Mouse (Mus musculus): ENCODE data around the gene Gm2696.
A peak's percentile ranks its signal among the peaks of the same experiment; 100 is the strongest.
"Not testable (repeated sequence)": the region's sequence is repeated elsewhere in the genome, so short reads cannot be mapped to it uniquely, and the experiment has no call there.

Gene Gm2696

DNA sequence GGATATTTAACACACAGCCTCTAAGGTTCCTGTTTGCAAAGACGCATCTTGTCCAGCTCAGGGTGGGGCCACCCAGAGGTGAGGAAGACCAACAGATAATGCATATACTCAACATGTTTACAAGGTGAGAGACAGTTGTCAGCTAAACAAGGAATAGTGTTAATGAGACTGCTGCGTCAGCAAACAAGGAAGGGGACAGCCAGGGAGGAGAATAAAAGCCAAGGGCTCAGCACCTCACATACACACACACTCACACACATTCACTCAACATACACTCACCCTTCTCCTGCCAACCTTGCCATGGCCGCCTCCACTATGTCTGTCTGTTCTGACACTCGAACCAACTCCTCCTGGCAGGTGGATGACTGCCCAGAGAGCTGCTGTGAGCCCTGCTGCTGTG lies at the start of gene Gm2696:
TSS of gene Gm2696 (plus strand) at position 301 of the 400 bp plus-strand sequence.
- no peak for DNase-seq

- DNase-seq: no peak
These were observed 44.8 kb upstream of the Gm2696 start for GRCm38 (mm10) chr10:77769727-77770126.

GRCm38 (mm10) chr10:77771225-77771624 lies 43.3 kb upstream of the Gm2696 start, which contains the start of gene Gm3238:
Gene Gm3238, minus strand, starts transcription at chr10:77771325.
- DNase-seq: not testable (repeated sequence)

GRCm38 (mm10) chr10:77772142-77772541 lies 42.3 kb upstream of the Gm2696 start:
- not testable (repeated sequence) for DNase-seq

- not testable (repeated sequence) for DNase-seq
These were observed 37.6 kb upstream of the Gm2696 start, which contains the start of gene Gm7138 for GRCm38 (mm10) chr10:77776844-77777243. Gene Gm7138, minus strand, starts transcription at chr10:77776944.

GRCm38 (mm10) chr10:77782442-77782841 lies 32.0 kb upstream of the Gm2696 start, which contains the start of gene Gm3250:
Gene Gm3250, minus strand, starts transcription at chr10:77782542.
- not testable (repeated sequence) for DNase-seq

- not testable (repeated sequence) for DNase-seq
These were observed 31.1 kb upstream of the Gm2696 start for GRCm38 (mm10) chr10:77783396-77783795.

GRCm38 (mm10) chr10:77787876-77788275 lies 26.6 kb upstream of the Gm2696 start, which contains the start of gene Gm7137:
Gene Gm7137, minus strand, starts transcription at chr10:77788200.
- not testable (repeated sequence) for DNase-seq

- DNase-seq: no peak
These were observed 25.9 kb upstream of the Gm2696 start for GRCm38 (mm10) chr10:77788621-77789020.

GRCm38 (mm10) chr10:77794976-77795375 lies 19.5 kb upstream of the Gm2696 start, which contains the start of gene Gm9639:
Gene Gm9639, minus strand, starts transcription at chr10:77795076.
- DNase-seq: no peak

GRCm38 (mm10) chr10:77797677-77798076 lies 16.8 kb upstream of the Gm2696 start:
- DNase-seq: no peak

DNA sequence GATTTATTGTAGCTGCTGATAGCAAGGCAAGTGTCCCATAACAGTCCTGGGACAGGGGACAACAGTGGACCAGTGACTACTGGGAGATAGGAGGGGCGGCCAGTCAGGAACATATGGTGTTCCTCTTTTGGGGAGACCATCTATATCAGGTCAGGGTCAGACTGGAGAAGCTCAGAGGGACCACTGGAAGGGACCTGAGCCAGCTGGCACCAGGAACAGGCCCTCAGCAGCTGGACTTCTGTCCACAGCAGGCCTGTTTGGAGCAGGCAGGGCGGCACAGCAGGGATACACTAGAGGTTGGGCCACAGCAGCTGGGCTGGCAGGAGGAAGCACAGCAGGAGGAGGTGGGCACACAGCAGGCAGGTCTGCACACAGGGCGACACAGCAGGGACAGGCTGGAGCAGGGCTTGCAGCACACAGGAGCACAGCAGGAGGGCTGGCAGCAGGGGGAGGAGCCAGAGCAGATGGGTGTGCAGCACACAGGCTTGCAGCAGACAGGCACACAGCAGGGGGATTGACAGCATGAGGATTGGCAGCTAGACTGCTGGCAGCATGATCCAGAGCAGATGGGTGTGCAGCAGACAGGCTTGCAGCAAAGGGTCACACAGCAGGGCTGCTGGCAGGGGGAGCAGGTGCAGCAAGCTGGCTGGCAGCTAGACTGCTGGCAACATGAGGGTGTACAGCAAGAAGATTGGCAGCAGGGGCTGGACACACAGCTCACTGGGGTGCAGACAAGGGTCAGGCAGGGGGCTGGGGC lies 16.1 kb upstream of the Gm2696 start:
- DNase-seq: not testable (repeated sequence)

DNA sequence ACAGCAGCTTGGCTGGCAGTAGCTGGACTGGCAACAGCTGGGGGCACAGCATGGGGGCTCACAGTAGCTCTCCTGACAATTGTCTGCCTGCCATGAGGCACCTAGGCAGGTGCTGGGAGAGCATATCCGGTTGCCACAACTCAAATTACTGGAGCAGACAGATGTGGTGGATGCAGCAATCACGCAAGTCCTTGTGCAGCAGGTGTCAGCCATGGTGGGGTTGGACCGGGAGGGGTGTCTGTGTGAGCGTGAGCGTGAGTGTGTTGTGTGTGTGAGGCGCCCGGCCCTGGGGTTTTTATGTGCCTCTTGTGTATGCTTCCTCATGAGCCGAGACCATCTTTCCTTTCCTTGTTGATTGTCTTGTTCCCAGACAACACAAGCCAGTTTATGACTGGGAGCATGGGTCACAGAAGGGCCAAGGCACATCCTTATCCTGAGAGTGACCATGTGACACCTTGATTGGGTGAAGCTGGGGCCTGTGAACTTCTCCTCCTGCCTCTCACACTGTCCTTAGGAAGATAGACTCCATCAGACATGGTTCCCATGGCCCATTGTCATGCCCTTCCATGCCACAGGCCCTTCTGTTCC lies 15.5 kb upstream of the Gm2696 start, which contains the start of gene Gm19668:
TSS of gene Gm19668 (minus strand) at position 213 of the 588 bp plus-strand sequence.
- DNase-seq: no peak

DNA sequence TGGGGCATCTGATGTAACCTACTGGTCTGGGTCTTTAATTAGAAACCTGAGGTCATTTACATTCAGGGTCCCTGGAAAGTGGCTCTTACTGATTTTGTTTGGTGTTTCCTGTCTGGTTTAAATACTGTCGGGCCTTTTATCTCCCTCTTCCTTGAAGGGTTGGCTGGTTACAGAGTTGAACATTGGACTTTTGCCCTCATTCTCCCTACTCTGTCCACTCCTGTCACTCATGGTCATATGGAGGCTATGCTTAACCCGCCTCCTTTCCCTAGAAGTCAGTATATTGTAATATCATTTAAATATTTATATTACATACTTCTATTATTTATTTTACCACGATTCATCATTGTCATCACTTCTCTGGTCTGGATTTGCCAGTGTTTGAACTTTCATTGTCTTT lies 10.4 kb upstream of the Gm2696 start:
- no peak for DNase-seq

DNA sequence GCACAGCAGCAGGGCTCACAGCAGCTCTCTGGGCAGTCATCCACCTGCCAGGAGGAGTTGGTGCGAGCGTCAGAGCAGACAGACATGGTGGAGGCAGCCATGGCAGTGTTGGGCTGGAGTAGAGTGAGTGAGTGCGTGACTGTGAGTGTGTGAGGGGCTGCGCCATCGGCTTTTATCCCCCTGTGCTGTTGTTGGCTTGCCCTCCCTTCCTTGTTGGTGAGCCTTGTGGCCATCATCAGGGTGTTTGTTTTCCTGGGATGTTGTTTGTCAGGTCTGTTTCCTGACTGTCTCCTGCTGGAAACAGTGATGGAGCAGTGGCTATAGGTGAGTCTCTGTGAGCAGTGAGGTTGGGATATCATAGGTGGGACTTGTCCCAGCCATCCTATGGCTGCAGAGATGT lies 2.7 kb upstream of the Gm2696 start, which contains the start of gene Gm9507:
TSS of gene Gm9507 (minus strand) at position 101 of the 400 bp plus-strand sequence.
- DNase-seq: no peak

GRCm38 (mm10) chr10:77815514-77815913 lies 1.0 kb downstream of the Gm2696 start:
- DNase-seq: peak; percentile 74

- no peak for DNase-seq
These were observed 4.0 kb downstream of the Gm2696 start for GRCm38 (mm10) chr10:77818523-77818922.

DNA sequence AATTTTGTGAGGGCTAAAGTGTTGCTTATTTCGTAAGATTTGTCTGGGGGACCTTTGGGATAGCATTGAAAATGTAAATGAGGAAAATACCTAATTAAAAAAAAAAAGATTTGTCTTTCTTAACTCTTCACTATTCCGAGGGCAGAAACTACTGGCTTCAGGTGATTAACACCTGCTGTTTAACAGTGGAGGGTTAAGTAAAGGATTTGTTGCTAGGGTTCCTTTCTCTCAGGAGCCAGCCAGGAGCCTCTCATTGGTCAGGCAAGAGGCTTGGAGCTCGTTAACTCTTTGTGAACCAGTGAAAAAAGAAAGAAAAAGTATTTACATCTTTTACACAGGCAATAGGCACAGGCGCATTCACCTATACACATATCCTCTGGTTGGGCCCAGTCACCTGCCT lies 4.7 kb downstream of the Gm2696 start:
- DNase-seq: no peak

- no peak for DNase-seq
These were observed 12.5 kb downstream of the Gm2696 start, which contains the start of gene Krtap10-4 for GRCm38 (mm10) chr10:77826951-77827350. Gene Krtap10-4, minus strand, starts transcription at chr10:77827095.

GRCm38 (mm10) chr10:77835647-77836046 lies 21.2 kb downstream of the Gm2696 start, which contains the start of gene Krtap10-10:
Gene Krtap10-10, plus strand, starts transcription at chr10:77835947.
- no peak for DNase-seq

GRCm38 (mm10) chr10:77839006-77839405 lies 24.5 kb downstream of the Gm2696 start:
- no peak for DNase-seq

DNA sequence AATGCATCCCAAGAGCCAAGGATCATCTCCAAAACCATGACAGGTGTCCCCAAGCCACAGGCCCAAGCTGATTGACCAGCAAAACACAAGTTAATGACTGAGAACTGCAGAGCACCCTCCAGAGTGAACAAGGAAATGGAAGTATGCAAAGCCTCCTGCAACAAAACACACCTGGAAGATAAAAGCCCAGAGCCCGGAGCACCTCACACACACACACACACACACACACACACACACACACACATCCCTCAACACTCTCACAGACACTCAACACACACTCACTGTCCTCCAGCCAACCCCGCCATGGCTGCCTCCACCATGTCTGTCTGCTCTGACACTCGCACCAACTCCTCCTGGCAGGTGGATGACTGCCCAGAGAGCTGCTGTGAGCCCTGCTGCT lies 32.0 kb downstream of the Gm2696 start, which contains the start of gene Gm36176:
TSS of gene Gm36176 (plus strand) at position 301 of the 400 bp plus-strand sequence.
- no peak for DNase-seq

- no peak for DNase-seq
These were observed 32.5 kb downstream of the Gm2696 start for GRCm38 (mm10) chr10:77846961-77847360.

All from thymus, postnatal 4 days (tissue).